Mouse (Mus musculus): Measurements from ENCODE around the gene Eef1akmt3.
"Not testable (repeated sequence)": the region's sequence is repeated elsewhere in the genome, so short reads cannot be mapped to it uniquely, and the experiment has no call there.

The Eef1akmt3 gene

GRCm38 (mm10) chr10:127041274-127041766 lies at the start of gene Eef1akmt3, which contains the start of gene Mettl1:
Gene Eef1akmt3 (minus strand): TSS chr10:127041513.
Gene Mettl1 (plus strand): TSS chr10:127041414.
- CTCF ChIA-PET: interaction anchor here (0.7 kb wide), 1 partner anchor 66 kb away, joined by 6 read pairs; no protein-coding TSS in a partner anchor

GRCm38 (mm10) chr10:127090560-127091411 lies 49.5 kb upstream of the Eef1akmt3 start:
- CTCF ChIA-PET: no interaction called here

GRCm38 (mm10) chr10:127085633-127086032 lies 44.3 kb upstream of the Eef1akmt3 start:
- CTCF ChIA-PET: interaction anchor here (0.7 kb wide), 1 partner anchor 52 kb away, joined by 5 read pairs; no protein-coding TSS in a partner anchor

GRCm38 (mm10) chr10:127085052-127085451 lies 43.7 kb upstream of the Eef1akmt3 start:
- CTCF ChIA-PET: no interaction called here

GRCm38 (mm10) chr10:127083915-127084306 lies 42.6 kb upstream of the Eef1akmt3 start:
- CTCF ChIA-PET: no interaction called here

DNA sequence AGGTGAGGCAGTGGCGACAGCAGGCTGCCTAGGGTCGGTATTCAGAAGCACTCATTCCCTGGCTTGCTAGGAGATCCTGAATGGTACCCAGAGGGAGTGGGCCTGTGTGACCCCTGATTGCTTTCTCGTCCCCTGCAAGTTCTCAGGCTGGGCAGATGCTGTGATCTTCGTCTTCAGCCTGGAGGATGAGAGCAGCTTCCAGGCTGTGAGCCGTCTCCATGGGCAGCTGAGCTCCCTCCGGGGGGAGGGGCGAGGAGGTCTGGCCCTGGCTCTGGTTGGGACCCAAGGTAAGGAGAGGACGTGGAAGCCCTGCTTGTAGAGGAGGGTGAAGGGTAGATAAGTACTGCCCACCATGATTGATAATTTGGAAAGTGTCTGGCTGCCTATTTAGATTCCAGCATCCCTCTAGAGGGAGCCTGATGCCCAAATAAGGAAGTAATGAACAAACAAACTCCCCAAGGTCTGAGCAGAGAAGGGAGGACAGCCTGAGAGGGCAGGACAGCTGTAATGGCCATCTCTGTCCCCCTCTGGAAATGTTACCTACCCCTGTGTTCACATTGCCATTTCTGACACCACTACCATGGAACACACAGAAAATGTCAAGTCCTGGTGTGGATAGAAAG lies 42.1 kb upstream of the Eef1akmt3 start:
- CTCF ChIA-PET: no interaction called here

GRCm38 (mm10) chr10:127081996-127082620 lies 40.8 kb upstream of the Eef1akmt3 start:
- CTCF ChIA-PET: no interaction called here

DNA sequence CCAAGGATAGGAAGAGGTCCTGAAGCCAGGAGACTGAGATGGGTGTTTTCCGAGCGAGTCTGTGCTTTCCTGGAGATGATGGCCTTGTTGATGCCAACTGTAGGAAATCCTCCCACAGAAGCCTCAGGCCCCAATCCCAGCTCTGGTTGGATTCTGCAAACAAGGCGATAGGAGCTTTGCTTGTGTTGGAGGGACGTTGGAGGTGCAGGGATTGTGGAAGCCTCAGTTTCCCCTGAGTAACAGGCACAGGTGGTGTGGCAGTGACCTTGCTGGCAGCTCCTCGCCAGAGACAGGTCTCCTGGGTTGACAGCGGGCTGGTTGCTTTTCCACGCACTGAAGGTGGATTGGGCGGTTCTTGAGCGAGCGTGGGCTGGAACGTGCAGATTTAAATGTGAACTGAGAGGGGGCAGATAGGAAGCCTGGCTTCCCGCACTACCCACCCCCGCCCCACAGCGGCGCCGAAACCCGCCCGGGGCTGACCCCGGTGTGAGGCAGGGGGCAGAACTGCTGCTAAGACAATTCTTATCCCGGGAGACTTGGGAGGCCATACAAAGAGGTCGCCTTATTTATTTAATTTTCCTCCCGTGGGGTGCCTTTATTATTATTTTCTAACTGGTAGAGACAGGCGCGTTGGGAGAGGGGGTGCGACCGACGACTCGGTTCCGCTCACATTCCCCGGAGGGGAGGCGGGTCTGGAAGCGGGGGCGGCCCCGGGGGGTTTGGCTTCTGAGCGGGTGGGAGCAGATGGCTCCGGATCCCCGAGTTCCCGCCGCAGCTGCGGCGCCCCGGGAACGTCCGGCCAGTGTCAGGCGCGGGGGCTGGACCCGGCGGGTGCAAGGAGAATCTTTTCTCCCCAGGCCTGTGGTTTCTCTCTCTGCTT lies 39.8 kb upstream of the Eef1akmt3 start:
- CTCF ChIA-PET: no interaction called here

DNA sequence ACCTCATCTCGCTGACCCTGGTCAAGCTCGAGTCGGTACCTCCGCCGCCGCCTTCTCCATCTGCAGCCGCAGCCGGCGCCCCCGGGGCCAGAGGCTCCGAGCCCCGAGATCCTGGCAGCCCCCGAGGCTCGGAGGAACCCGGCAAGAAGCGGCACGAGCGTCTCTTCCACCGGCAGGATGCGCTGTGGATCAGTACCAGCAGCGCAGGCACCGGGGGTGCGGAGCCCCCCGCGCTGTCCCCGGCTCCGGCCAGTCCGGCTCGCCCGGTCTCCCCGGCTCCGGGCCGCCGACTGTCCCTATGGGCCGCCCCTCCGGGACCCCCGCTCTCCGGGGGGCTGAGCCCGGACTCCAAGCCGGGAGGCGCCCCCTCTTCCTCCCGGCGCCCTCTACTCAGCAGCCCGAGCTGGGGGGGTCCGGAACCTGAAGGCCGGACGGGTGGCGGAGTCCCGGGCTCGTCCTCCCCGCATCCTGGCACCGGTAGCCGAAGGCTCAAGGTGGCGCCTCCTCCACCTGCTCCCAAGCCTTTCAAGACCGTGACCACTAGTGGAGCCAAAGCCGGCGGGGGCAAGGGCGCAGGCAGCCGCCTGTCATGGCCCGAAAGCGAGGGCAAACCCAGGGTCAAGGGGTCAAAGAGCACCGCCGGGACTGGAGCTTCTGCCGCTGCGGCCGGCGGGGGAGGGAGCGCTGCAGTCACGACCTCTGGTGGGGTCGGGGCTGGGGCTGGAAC lies 38.5 kb upstream of the Eef1akmt3 start:
- CTCF ChIA-PET: no interaction called here

- CTCF ChIA-PET: interaction anchor here (1.2 kb wide), 1 partner anchor 131 kb away, joined by 12 read pairs; no protein-coding TSS in a partner anchor
These were observed 37.6 kb upstream of the Eef1akmt3 start for GRCm38 (mm10) chr10:127078677-127079575.

DNA sequence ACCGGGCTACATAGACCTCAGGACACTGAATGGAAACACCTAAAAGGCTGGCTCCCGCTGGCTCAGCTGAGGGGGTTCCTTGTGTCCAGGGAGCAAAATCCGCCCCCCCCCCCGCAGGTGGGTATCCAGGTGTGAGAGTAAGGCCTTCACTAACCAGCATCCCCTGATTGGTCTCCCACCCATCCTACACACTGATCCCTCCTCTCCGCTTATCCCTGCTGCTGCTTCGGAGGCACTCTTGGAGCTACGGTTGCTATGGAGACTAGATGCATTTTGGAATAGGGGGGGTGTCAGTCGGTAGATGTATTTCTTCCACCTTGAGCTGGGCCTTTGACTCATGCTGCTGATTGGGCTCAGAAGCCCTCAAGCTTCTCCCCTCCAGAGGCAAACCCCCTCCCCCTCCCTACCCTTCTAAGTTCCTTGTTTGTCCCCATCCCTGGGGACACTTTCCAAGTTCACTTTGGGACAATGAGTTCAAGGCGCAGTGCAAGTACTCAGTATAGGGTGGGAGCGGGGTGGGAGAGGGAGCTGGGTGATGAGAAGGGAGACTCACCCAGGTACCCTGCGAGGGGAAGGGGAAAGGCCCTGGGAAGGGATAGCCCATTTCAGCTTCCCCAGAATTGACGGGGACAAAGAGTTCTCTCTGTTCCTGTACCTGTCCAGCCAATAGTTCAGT lies 36.8 kb upstream of the Eef1akmt3 start:
- CTCF ChIA-PET: interaction anchor here (1.2 kb wide), 1 partner anchor 132 kb away, joined by 12 read pairs; no protein-coding TSS in a partner anchor

DNA sequence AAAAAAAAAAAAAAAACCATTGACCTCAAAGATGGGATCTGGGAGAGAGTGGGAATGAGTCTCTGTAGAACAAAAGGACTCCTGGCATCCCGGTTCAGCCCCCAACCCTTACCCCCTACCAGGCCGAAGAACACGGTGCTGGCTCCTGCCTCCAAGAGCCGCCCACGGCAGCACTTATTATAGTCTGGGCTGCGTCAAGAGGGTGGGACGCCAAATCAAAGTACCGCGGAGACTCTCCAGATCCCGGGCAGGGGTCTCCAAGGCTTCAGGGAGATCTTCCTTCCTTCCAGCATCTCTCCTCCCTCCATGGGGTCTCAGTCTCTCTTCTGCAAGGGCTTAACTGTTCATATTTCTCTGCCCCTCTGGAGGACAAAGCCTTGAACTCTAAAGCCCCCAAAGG lies 36.2 kb upstream of the Eef1akmt3 start:
- CTCF ChIA-PET: no interaction called here

DNA sequence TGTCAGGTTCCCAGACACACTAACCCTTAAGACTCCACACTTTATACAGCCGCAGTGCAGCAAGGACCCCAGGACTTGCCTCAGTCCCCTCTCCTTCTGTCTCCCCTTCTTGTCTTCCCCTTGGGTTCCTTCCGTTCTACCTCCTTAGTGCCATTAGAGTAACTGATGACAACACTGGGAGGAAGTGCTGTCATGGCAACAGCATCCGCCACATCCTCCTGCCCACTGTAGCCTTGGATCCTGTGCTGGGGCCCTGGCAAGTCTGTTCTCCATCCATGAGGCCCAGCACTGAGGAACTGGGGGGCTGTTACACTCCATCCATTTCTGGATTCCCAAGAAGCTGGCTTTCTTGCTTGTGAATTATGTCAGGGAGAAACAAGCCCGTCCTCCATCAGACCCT lies 34.8 kb upstream of the Eef1akmt3 start:
- CTCF ChIA-PET: interaction anchor here (0.6 to 1.0 kb wide), 2 partner anchors 37 to 47 kb away, joined by 3 to 7 read pairs; no protein-coding TSS in a partner anchor

DNA sequence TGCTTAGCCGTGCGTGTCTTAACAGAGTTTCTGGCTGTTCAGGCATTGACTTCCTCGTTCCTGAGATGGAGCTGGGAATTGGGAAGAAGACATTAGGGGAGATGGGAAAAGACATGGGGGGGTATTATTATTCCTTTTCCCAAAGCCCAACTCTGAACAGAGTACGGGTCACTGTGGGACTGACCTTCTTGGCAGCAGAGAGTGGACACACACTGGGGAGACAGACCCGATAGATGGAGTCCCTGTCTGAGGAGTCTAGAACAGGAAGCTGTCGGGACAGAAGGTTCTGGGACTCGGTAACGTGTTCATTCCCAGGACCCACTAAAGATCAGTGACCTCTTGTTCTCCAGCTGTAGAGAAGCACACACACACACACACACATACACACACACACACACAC lies 34.3 kb upstream of the Eef1akmt3 start:
- CTCF ChIA-PET: interaction anchor here (0.5 to 0.9 kb wide), 3 partner anchors 47 to 155 kb away, joined by 3 to 7 read pairs (median 6); no protein-coding TSS in a partner anchor

GRCm38 (mm10) chr10:127075080-127075479 lies 33.8 kb upstream of the Eef1akmt3 start, which contains the start of gene Agap2:
Gene Agap2 (plus strand): TSS chr10:127075284.
- CTCF ChIA-PET: interaction anchor here (0.9 kb wide), 1 partner anchor 155 kb away, joined by 3 read pairs; no protein-coding TSS in a partner anchor

- CTCF ChIA-PET: interaction anchor here (0.6 kb wide), 1 partner anchor 33 kb away, joined by 4 read pairs; no protein-coding TSS in a partner anchor
These were observed 32.7 kb upstream of the Eef1akmt3 start for GRCm38 (mm10) chr10:127073981-127074380.

GRCm38 (mm10) chr10:127072969-127073368 lies 31.7 kb upstream of the Eef1akmt3 start:
- CTCF ChIA-PET: not testable (repeated sequence)

DNA sequence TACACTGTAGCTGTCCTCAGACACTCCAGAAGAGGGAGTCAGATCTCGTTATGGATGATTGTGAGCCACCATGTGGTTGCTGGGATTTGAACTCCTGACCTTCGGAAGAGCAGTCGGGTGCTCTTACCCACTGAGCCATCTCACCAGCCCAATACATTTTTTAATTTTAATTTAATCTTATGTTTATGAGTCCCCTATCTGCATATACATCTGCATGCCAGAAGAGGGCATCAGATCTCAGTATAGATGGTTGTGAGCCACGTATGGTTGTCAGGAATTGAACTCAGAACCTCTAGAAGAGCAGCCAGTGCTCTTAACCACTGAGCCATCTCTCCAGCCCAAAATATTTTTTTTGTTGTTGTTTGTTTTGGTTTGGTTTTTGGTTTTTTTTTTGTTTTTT lies 31.0 kb upstream of the Eef1akmt3 start:
- CTCF ChIA-PET: not testable (repeated sequence)

All from spleen, embryonic (tissue).